In genomic region chr3:137918172-137918931, GRCm38 (mm10) we compare ENCODE assay signal across 8 mouse cellular contexts. TPM values are rescaled to one million over a fixed set of nuclear protein-coding genes. Genes with fewer than 3 reads are reported as not detected.
DNase-seq lines count a peak whose midpoint lies in the region; ATAC-seq lines count a peak whose summit lies in the region.

TSS of gene Lamtor3 (plus strand) at chr3:137918506.

- WGBS in heart, embryonic 13.5 days, result 0% methylated on average over 47 of the region's 47 CpGs
- WGBS in liver, embryonic 12.5 days (ENCODE audit: insufficient replicate concordance), result 2% methylated on average over 47 of the region's 47 CpGs
- under 1% methylated on average over 46 of the region's 47 CpGs for WGBS in stomach, embryonic 15.5 days

- H3K4me3 ChIP-seq in heart, embryonic 13.5 days, result peak within 1 kb of the TSS; percentile 71
- peak within 1 kb of the TSS; percentile 94 for H3K4me3 ChIP-seq in liver, embryonic 12.5 days
- H3K4me3 ChIP-seq in stomach, embryonic 15.5 days (replicated peaks), result peak within 1 kb of the TSS; percentile 90

- peak within 1 kb of the TSS; percentile 90 for H3K9ac ChIP-seq in heart, embryonic 13.5 days
- peak within 1 kb of the TSS; percentile 93 for H3K9ac ChIP-seq in liver, embryonic 12.5 days
- H3K9ac ChIP-seq in stomach, embryonic 15.5 days, result peak within 1 kb of the TSS; percentile 76

- H3K27ac ChIP-seq in heart, embryonic 13.5 days (replicated peaks), result peak within 1 kb of the TSS; percentile 76
- H3K27ac ChIP-seq in liver, embryonic 12.5 days, result peak within 1 kb of the TSS; percentile 93
- H3K27ac ChIP-seq in stomach, embryonic 15.5 days, result peak within 1 kb of the TSS; percentile 78

- peak; percentile 95 for DNase-seq in CD4-positive helper T cell, adult 2 months (ENCODE audit: low read depth, low spot score)
- DNase-seq in brain, embryonic 18.5 days (ENCODE audit: low read depth, low spot score), result peak; percentile 79
- peak; percentile 92 for DNase-seq in kidney, postnatal 10 days
- DNase-seq in natural killer cell, adult 2 months (ENCODE audit: low spot score in 2 of 2), result peak; percentile 82 to 87

- ATAC-seq in erythroid progenitor cell, adult 5-6 weeks (replicated peaks; ENCODE audit: low FRiP score, poor library complexity, severe bottlenecking), result peak; percentile 94
- ATAC-seq in heart, embryonic 13.5 days (ENCODE audit: extremely low read depth, insufficient number of reproducible peaks, low FRiP score, low TSS enrichment), result peak; percentile 89
- peak; percentile 92 for ATAC-seq in liver, embryonic 12.5 days
- peak; percentile 90 for ATAC-seq in stomach, embryonic 15.5 days (ENCODE audit: insufficient read depth, low FRiP score, low read depth)

- no peaks in the 10 kb centered on the region for H3K27me3 ChIP-seq in heart, embryonic 13.5 days (replicated peaks)
- no peaks in the 10 kb centered on the region for H3K27me3 ChIP-seq in liver, embryonic 12.5 days (replicated peaks)
- no peaks in the 10 kb centered on the region for H3K27me3 ChIP-seq in stomach, embryonic 15.5 days (replicated peaks)

- peaks cover 19% of the 10 kb centered on the region for H3K4me1 ChIP-seq in heart, embryonic 13.5 days
- H3K4me1 ChIP-seq in liver, embryonic 12.5 days, result peaks cover 29% of the 10 kb centered on the region
- H3K4me1 ChIP-seq in stomach, embryonic 15.5 days, result peaks cover 13% of the 10 kb centered on the region; the same call in 1 of the 2 replicates

- peak within 1 kb of the TSS; percentile 74 for H3K4me2 ChIP-seq in heart, embryonic 13.5 days
- H3K4me2 ChIP-seq in liver, embryonic 12.5 days, result peak within 1 kb of the TSS; percentile 88
- peak within 1 kb of the TSS; percentile 77 for H3K4me2 ChIP-seq in stomach, embryonic 15.5 days

- no peaks in the 10 kb centered on the region for H3K9me3 ChIP-seq in heart, embryonic 13.5 days
- H3K9me3 ChIP-seq in liver, embryonic 12.5 days (replicated peaks), result no peaks in the 10 kb centered on the region
- H3K9me3 ChIP-seq in stomach, embryonic 15.5 days, result no peaks in the 10 kb centered on the region

- H3K36me3 ChIP-seq in heart, embryonic 13.5 days, result peaks cover 21% of the 10 kb centered on the region
- H3K36me3 ChIP-seq in liver, embryonic 12.5 days, result peaks cover 25% of the 10 kb centered on the region
- H3K36me3 ChIP-seq in stomach, embryonic 15.5 days, result no peaks in the 10 kb centered on the region

RNA-seq across cellular contexts. Expression of gene Lamtor3, which starts in this region (rescaled TPM):
- total RNA-seq in erythroid progenitor cell, adult 5-6 weeks (2015; ENCODE audit: low replicate concordance), result 75.0 and 88.0 TPM in 2 replicates
- 58.6 and 69.3 TPM in 2 replicates for total RNA-seq in erythroid progenitor cell, adult 5-6 weeks (2017; ENCODE audit: low replicate concordance)
- 85.4 and 105 TPM in 2 replicates for polyA plus RNA-seq in heart, embryonic 13.5 days (2015; fragmentation: Nextera tagmentation; extraction: Ambion mirVana)
- polyA plus RNA-seq in liver, embryonic 12.5 days (2016; fragmentation: Nextera tagmentation; extraction: Ambion mirVana), result 72.6 and 77.5 TPM in 2 replicates
- 107 and 111 TPM in 2 replicates for polyA plus RNA-seq in stomach, embryonic 15.5 days (2015; fragmentation: Nextera tagmentation; extraction: Ambion mirVana)

Comparison
In these comparisons a context has a peak if more than half of its experiments do, and no peak if none do; other contexts are left out.
1. Peak in every context shown above with its lines: DNase-seq, ATAC-seq, H3K4me3 ChIP-seq and H3K27ac ChIP-seq.